Mouse (Mus musculus): Measurements from ENCODE around the gene Spata25. TPM values are rescaled to one million over a fixed set of nuclear protein-coding genes. Genes with fewer than 3 reads are reported as not detected.

The Spata25 gene
- polyA plus RNA-seq, 1 experiment from 2014 or later, result not detected

Other genes with a start within 250 kb of the Spata25 start
- gene Wfdc6a, start 243.1 kb downstream of the Spata25 start, polyA plus RNA-seq (2018), result not detected in 3 replicates
- gene Eppin, start 234.9 kb downstream of the Spata25 start, polyA plus RNA-seq (2018), result not detected in 3 replicates
- not detected in 3 replicates for gene Wfdc6b, start 215.0 kb downstream of the Spata25 start, polyA plus RNA-seq (2018)
- not detected in 3 replicates for gene Wfdc8, start 214.9 kb downstream of the Spata25 start, polyA plus RNA-seq (2018)
- gene Wfdc16, start 189.7 kb downstream of the Spata25 start, polyA plus RNA-seq (2018), result not detected in 3 replicates
- not detected in 3 replicates for gene Wfdc10, start 172.5 kb downstream of the Spata25 start, polyA plus RNA-seq (2018)
- gene Wfdc9, start 172.0 kb downstream of the Spata25 start, polyA plus RNA-seq (2018), result not detected in 3 replicates
- not detected in 3 replicates for gene Wfdc11, start 154.4 kb downstream of the Spata25 start, polyA plus RNA-seq (2018)
- gene Wfdc13, start 143.4 kb downstream of the Spata25 start, polyA plus RNA-seq (2018), result not detected in 3 replicates
- not detected in 3 replicates for gene Spint4, start 130.0 kb downstream of the Spata25 start, polyA plus RNA-seq (2018)
- not detected in 3 replicates for gene Spint5, start 113.2 kb downstream of the Spata25 start, polyA plus RNA-seq (2018)
- gene Wfdc3, start 82.6 kb downstream of the Spata25 start, polyA plus RNA-seq (2018), result not detected in 3 replicates
- 20.7 to 27.5 TPM (median 21.6 TPM) in 3 replicates for gene Dnttip1, start 82.6 kb downstream of the Spata25 start, polyA plus RNA-seq (2018)
- gene Ube2c, start 58.6 kb downstream of the Spata25 start, polyA plus RNA-seq (2018), result 1.7 to 21.7 TPM (median 12.8 TPM) in 3 replicates
- gene Tnnc2, start 48.6 kb downstream of the Spata25 start, polyA plus RNA-seq (2018), result not detected in 3 replicates
- 7.1 to 8.5 TPM (median 7.3 TPM) in 3 replicates for gene Snx21, start 42.7 kb downstream of the Spata25 start, polyA plus RNA-seq (2018)
- 9.7 to 17.7 TPM (median 17.1 TPM) in 3 replicates for gene Acot8, start 23.7 kb downstream of the Spata25 start, polyA plus RNA-seq (2018)
- gene Zswim3, start 23.4 kb downstream of the Spata25 start, polyA plus RNA-seq (2018), result 3.3 to 3.6 TPM (median 3.4 TPM) in 3 replicates
- gene Zswim1, start 5.9 kb downstream of the Spata25 start, polyA plus RNA-seq (2018), result 4.8 to 5.4 TPM (median 5.2 TPM) in 3 replicates
- gene Ctsa, start 4.3 kb upstream of the Spata25 start, polyA plus RNA-seq (2018), result 1,416 to 1,739 TPM (median 1,652 TPM) in 3 replicates
- 3.9 to 17.8 TPM (median 7.7 TPM) in 3 replicates for gene Neurl2, start 4.9 kb upstream of the Spata25 start, polyA plus RNA-seq (2018)
- 538 to 865 TPM (median 584 TPM) in 3 replicates for gene Pltp, start 29.2 kb upstream of the Spata25 start, polyA plus RNA-seq (2018)
- 14.5 to 26.1 TPM (median 19.1 TPM) in 3 replicates for gene Pcif1, start 50.8 kb upstream of the Spata25 start, polyA plus RNA-seq (2018)
- 6.8 to 9.1 TPM (median 7.0 TPM) in 3 replicates for gene Zfp335, start 83.2 kb upstream of the Spata25 start, polyA plus RNA-seq (2018)
- gene Mmp9, start 112.2 kb upstream of the Spata25 start, polyA plus RNA-seq (2018), result 0.22 to 2.2 TPM (median 0.77 TPM) in 3 replicates
- not detected in 3 replicates for gene Slc12a5, start 132.3 kb upstream of the Spata25 start, polyA plus RNA-seq (2018)
- 20.5 to 27.6 TPM (median 25.1 TPM) in 3 replicates for gene Ncoa5, start 206.3 kb upstream of the Spata25 start, polyA plus RNA-seq (2018)
- gene Cd40, start 227.1 kb upstream of the Spata25 start, polyA plus RNA-seq (2018), result 6.5 to 14.8 TPM (median 7.5 TPM) in 3 replicates